Mouse (Mus musculus) C2C12 (cell line): ENCODE results near the gene Pou1f1.

Experiments used
- CTCF ChIP-seq: IDR thresholded peaks from one replicate; pipeline ENCODE4 v1.5.1; 2011; ENCODE audit not compliant: control insufficient read depth, insufficient read depth, insufficient read length
- MYOD1 ChIP-seq: IDR thresholded peaks from one replicate; pipeline ENCODE4 v1.6.1; 2011; ENCODE audit warnings: low read depth; ENCODE audit not compliant: control insufficient read depth, insufficient read length
- USF1 ChIP-seq: IDR thresholded peaks from one replicate; pipeline ENCODE4 v1.6.1; 2011; ENCODE audit warnings: low read depth, mild to moderate bottlenecking, control low read depth, moderate library complexity

GRCm38 (mm10) chr16:65568853-65569252 is 48.5 kb downstream of the Pou1f1 start:
- no peak for TF ChIP-seq USF1
- TF ChIP-seq CTCF, result no peak
- TF ChIP-seq MYOD1, result no peak
